In genomic region chr3:156561524-156562423, GRCm38 (mm10) we compare ENCODE assay signal across 8 mouse cellular contexts. TPM values are rescaled to one million over a fixed set of nuclear protein-coding genes. Genes with fewer than 3 reads are reported as not detected.
DNase-seq lines count a peak whose midpoint lies in the region; ATAC-seq lines count a peak whose summit lies in the region.

TSS of gene Negr1 (plus strand) at chr3:156561794.

- peak within 1 kb of the TSS; percentile 27; the same call in 1 of the 2 replicates for H3K27ac ChIP-seq in intestine, embryonic 14.5 days (ENCODE audit: low read depth)

- H3K9me3 ChIP-seq in intestine, embryonic 14.5 days (ENCODE audit: control insufficient read depth, low read length) = no peaks in the 10 kb centered on the region

- 0 out of 2 replicates have a peak, but pooled peaks cover 7% of the 10 kb centered on the region for H3K4me1 ChIP-seq in intestine, embryonic 14.5 days (replicated peaks; ENCODE audit: control insufficient read depth, insufficient read depth, low read length)

- ATAC-seq in intestine, embryonic 14.5 days (replicated peaks; ENCODE audit: low FRiP score, low TSS enrichment, low read depth) = peak; percentile 79
- 0 out of 2 replicates have a peak, but pooled peaks have one; percentile 30 for ATAC-seq in megakaryocyte-erythroid progenitor cell, adult 5-6 weeks (replicated peaks; ENCODE audit: low FRiP score, low TSS enrichment, poor library complexity, severe bottlenecking)

- H3K36me3 ChIP-seq in intestine, embryonic 14.5 days (ENCODE audit: control insufficient read depth, insufficient read depth, low read length) = no peaks in the 10 kb centered on the region

- WGBS in intestine, embryonic 14.5 days = under 1% methylated on average over 78 of the region's 79 CpGs

- peak within 1 kb of the TSS; percentile 44 for H3K9ac ChIP-seq in intestine, embryonic 14.5 days (ENCODE audit: low read length)

- DNase-seq in adrenal gland, postnatal 14 days = peak; percentile 71
- peak; percentile 87 for DNase-seq in embryo, embryonic 11 days
- peak; percentile 62 for DNase-seq in gastrocnemius, postnatal 25 days
- peak; percentile 87 for DNase-seq in intestine, embryonic 14.5 days (ENCODE audit: low spot score)
- peak; percentile 81 to 89 for DNase-seq in left cerebral cortex, postnatal 14 days (ENCODE audit: low spot score in 2 of 2)
- DNase-seq in right cerebral cortex, postnatal 36 days (ENCODE audit: low spot score in 2 of 2) = peak; percentile 79
- DNase-seq in B cell, adult 2 months = no peak

- H3K27me3 ChIP-seq in intestine, embryonic 14.5 days (replicated peaks; ENCODE audit: control insufficient read depth, insufficient read depth, low read length) = peaks cover 28% of the 10 kb centered on the region

- H3K4me2 ChIP-seq in intestine, embryonic 14.5 days (ENCODE audit: low read length) = peak within 1 kb of the TSS; percentile 92

- H3K4me3 ChIP-seq in intestine, embryonic 14.5 days (ENCODE audit: low read depth, low read length) = peak within 1 kb of the TSS; percentile 59

- intact Hi-C loops in left cerebral cortex, postnatal 14 days (cut with DNase I) = loop anchor here (5.0 to 10.0 kb wide), 5 partner anchors 81 to 1897 kb away; partner anchors contain the start of gene Erich3

RNA-seq across cellular contexts. Expression of gene Negr1, which starts in this region (rescaled TPM):
- total RNA-seq in adrenal gland, postnatal 14 days (2021) = 6.0 and 6.8 TPM in 2 replicates
- under 1 TPM; 0.49 to 0.62 TPM for total RNA-seq in gastrocnemius, postnatal 25 days (2021)
- 6.0 and 6.2 TPM in 2 replicates for polyA plus RNA-seq in intestine, embryonic 14.5 days (2014; fragmentation: Nextera tagmentation; extraction: Ambion mirVana)
- total RNA-seq in left cerebral cortex, postnatal 14 days (2021) = 100 to 1,000 TPM; 254 to 270 TPM
- not detected in 2 replicates for total RNA-seq in megakaryocyte-erythroid progenitor cell, adult 5-6 weeks (2014; fragmentation: Nextera tagmentation)
- total RNA-seq in megakaryocyte-erythroid progenitor cell, adult 5-6 weeks (2017) = not detected in 2 replicates

Comparison
In these comparisons a context has a peak if more than half of its experiments do, and no peak if none do; other contexts are left out.
1. RNA of gene Negr1 (total RNA-seq): 254 to 270 TPM in left cerebral cortex, postnatal 14 days; 6.0 to 6.8 TPM in adrenal gland, postnatal 14 days, 0.49 to 0.62 TPM in gastrocnemius, postnatal 25 days and not detected in megakaryocyte-erythroid progenitor cell, adult 5-6 weeks; every median in the first group is over 10 times any median in the second.
2. Peak in DNase-seq in gastrocnemius, postnatal 25 days; RNA of the gene not detected or under 1 TPM.
3. Peak in ATAC-seq in megakaryocyte-erythroid progenitor cell, adult 5-6 weeks; RNA of the gene not detected or under 1 TPM.
4. DNase-seq: peak in adrenal gland, postnatal 14 days (single experiment), embryo, embryonic 11 days (single experiment), intestine, embryonic 14.5 days (single experiment), left cerebral cortex, postnatal 14 days (2 of 2) and right cerebral cortex, postnatal 36 days (2 of 2); none in B cell, adult 2 months (0 of 2).